Mouse (Mus musculus): Measurements from ENCODE around the gene Srsf4.

The Srsf4 gene

GRCm38 (mm10) chr4:131914891-131915469 lies 41.6 kb downstream of the Srsf4 start:
- DNase-seq (ENCODE audit: low spot score in 2 of 2), result no peak

DNA sequence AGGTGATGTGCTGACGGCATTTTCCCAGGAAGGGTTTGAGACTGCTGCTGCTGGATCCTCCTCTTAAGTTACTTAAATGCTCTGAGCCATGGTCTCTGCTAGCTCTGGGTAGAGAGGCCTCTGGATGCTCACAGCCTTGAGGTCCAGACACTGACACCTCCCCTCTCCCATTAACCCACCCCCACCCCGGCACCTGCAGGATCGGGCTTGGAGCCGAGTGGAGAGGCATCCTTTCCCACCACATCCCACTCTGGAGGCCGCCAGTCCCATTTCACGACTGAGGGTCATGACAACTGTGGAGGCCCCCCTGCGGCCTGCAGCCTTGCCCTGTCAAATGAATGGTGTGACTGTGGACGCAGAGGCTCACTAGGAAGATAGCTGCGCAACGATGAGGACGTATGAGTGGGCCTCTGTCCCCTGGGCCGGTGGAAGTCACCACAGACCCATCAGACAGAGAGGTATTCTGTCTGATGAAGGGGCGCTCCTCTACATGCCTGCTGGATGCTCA lies 42.5 kb downstream of the Srsf4 start:
- no peak for DNase-seq (ENCODE audit: low spot score in 2 of 2)

- peak; percentile 83 to 89 for DNase-seq (ENCODE audit: low spot score in 2 of 2)
Measured at GRCm38 (mm10) chr4:131916425-131916824, 43.0 kb downstream of the Srsf4 start.

DNA sequence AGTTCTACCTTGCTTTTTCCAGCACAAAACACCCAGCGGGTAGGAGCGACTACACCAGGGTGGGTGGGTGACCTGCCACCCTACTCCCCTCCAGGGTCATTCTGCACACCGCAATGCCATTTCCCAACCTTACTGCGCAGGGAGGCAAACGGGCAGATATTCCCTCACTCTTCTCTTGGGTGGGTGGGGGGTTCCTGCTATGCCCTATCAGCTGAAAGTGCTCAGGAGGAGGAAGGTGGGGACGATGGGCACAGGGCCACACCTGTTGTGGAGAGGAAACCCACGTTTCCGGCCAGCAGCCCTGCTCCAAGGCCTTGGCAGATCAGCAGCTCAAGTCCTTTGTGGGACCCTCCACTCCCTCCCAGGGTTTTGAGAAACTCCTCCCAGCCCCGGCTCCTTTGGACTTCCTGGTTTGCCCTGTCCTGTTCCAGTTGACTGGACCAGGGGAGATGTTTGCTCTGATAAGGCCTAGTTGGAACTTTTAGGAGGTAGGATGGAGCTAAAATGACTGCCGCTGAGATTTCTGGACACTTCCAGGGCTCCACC lies 43.7 kb downstream of the Srsf4 start:
- DNase-seq (ENCODE audit: low spot score in 2 of 2), result peak in 1 of 2 experiments; percentile 19

GRCm38 (mm10) chr4:131918026-131918533 lies 44.7 kb downstream of the Srsf4 start:
- DNase-seq (ENCODE audit: low spot score in 2 of 2), result peak in 1 of 2 experiments; percentile 26

DNA sequence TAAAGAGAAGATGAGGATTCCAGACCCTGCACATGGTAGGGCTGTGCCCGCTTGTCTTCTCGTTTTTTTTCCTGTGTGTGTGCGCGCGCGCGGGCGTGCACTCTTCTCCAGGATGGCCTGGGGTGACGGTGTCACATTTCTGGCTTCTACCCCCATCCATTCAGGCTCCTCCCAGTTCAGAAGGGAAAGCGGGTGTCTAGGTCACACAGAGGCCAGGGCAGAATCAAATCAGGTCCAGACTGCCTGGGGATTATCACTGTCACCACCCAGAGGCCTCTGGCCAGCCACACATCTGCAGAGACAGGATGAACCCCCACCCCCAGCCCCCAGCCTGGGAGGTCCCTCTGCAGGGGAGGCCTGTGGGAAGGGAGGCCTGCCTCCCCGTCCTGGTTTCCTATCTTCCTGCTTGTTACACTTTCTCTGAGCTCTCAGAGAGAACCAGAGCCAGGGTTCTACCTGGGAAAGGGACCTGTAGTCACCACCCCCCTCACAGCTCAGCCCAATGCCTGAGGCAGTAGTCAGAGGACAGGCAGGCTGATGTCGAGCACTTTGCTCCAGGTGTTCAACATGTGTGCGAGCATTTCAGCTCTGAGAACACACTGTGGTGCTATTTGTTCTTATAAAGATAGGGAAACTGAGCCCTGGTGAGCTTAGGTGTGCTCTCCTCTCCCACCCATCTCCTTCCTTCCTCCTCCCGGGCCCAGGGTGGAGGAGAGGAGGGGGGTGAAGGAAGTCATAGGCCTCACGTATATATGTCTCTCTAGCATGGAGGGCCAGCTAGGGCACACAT lies 45.5 kb downstream of the Srsf4 start:
- DNase-seq (ENCODE audit: low spot score in 2 of 2), result peak; percentile 26 to 37

- DNase-seq (ENCODE audit: low spot score in 2 of 2), result peak; percentile 31 to 38
Measured at GRCm38 (mm10) chr4:131919506-131920140, 46.2 kb downstream of the Srsf4 start.

DNA sequence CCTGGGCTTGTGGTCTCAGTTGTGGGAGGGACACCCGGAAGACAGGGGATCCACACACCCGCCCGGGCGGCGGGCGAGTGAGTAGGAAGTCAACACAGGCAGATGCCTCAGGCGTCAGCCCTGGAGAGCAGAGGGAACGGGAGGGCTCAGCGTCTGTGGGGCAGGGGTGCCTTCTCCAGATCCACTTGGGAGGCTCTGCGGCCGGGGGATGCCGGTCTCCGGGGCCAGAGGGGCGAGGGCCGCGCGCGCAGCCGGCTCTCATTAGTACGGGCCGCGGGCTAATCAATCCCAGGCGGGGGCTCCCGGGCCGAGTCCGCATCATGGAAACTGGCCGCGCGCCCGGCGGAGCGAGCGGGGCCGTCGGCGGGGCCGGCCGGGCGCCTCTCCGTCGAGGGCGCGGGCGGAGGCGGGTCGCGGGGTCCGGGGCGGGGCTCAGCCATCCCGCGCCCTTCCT lies 46.8 kb downstream of the Srsf4 start:
- peak in 1 of 2 experiments; percentile 47 for DNase-seq (ENCODE audit: low spot score in 2 of 2)

DNA sequence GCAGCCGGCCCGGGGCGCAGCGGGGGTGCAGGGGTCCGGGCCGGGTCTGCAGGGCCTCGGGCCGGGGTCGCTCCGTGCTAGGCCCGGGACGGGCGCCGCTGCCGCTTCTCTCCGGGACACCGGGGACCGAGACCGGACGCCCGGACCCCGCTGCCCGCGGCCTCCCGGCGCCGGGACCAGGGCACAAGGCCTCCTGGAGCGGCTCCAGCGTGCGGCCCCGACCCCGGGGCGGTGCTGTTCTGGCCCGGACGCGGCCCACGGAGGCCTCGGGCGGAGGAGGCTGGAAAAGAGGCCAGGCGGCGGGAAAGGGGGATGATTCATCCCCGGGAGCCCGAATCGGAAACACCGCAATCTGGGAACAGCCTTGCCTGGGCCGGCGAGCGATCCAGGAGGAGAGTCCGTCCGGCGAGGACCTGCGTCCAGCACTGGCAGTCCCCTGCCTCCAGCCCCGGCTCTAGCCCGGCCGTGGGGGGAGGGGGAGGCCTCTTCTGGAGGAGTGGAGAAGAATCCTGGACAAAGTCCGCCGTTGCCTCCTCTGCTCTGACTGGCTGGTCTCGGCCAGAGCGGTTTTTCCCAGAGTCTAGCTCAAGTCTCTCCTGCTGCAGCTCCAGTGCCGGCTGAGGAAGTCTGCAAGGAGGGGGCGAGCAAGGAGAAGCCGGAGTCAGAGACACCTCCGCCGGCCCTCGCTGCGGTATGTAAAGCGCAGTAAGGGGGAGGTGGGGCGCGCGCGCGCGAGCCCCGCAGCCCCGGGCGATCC lies 47.4 kb downstream of the Srsf4 start:
- DNase-seq (ENCODE audit: low spot score in 2 of 2), result peak; percentile 53

DNA sequence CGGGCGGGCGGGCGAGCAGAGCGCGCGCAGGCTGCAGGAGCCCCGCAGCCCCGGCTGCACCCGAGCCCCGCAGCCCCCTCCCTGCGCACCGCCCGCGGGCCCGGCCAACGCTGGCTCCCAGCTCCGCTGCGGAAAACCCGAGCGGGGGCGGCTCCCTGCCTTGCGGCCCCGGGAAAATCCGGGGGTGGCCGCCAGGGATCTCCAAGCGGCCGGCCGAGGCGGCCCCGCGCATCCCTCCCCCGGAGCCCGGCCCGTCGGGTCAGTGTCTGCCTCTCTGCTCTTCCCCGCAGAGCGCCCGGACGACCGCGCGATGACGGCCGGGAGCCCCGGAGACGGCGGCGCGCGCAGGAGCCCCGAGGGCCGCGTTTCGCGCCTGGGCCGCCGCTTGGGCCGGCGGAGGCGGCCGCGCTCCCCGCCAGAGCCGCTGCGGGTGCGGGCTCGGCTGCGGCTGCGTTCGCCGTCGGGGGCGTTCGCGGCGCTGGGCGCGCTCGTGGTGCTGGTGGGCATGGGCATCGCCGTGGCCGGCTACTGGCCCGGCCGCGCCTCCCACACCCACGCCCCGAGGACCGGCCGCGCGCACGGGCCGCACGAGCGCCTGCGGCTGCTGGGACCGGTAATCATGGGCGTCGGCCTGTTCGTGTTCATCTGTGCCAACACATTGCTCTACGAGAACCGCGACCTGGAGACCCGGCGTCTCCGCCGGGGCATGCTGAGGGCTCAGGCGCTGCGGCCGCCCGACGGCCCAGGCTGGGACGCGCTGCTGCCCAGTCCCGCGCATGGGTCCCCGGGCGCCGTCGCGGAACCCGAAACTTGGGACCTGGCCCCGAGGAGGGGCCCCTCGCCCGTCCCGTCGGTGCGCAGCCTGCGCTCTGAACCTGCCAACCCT lies 48.3 kb downstream of the Srsf4 start, which contains the start of gene Tmem200b:
Gene Tmem200b, plus strand, starts transcription at position 311 of the 886 bp plus-strand sequence.
- peak; percentile 41 to 51 for DNase-seq (ENCODE audit: low spot score in 2 of 2)

DNA sequence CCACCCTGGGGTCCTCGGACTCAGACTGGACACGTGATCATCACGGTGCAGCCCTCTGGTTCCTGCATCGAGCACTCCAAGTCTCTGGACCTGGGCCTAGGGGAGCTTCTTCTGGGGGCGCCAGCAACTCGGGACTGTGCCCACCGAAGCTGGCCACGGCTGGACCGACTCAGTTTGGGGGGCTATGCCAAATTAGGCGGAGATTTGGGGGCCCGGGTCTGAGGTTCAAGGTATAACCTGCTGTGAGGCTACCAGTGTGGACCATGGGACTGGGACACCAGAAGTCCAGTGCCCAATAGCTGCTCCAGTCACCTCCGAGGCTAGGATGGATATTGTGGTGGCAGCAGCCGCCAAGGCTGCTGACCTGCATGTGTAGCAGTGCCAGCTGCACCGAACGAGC lies 49.0 kb downstream of the Srsf4 start:
- peak in 1 of 2 experiments; percentile 20 for DNase-seq (ENCODE audit: low spot score in 2 of 2)

GRCm38 (mm10) chr4:131924096-131924810 lies 50.8 kb downstream of the Srsf4 start:
- no peak for DNase-seq (ENCODE audit: low spot score in 2 of 2)

DNA sequence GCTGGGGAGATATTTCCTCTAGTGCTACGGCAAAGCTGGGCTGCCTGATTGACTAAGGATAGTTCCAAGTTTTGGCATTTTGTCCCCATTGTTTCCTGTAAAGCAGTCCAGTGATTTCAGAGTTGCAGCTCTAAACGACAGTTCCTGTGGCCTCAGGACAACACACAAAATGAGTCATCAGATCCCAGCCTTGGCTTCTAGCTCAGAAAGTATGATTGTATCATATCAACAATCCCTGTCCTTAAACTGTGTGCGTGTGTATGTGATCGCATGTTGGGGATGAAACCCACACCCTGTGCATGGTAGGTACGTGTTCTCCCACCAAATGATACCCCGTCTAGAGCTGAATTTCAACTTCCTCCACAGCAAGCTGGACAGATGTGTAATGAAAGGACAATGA lies 55.7 kb downstream of the Srsf4 start:
- DNase-seq (ENCODE audit: low spot score in 2 of 2), result no peak

- DNase-seq (ENCODE audit: low spot score in 2 of 2), result no peak
Measured at GRCm38 (mm10) chr4:131939459-131939858, 66.0 kb downstream of the Srsf4 start.

DNA sequence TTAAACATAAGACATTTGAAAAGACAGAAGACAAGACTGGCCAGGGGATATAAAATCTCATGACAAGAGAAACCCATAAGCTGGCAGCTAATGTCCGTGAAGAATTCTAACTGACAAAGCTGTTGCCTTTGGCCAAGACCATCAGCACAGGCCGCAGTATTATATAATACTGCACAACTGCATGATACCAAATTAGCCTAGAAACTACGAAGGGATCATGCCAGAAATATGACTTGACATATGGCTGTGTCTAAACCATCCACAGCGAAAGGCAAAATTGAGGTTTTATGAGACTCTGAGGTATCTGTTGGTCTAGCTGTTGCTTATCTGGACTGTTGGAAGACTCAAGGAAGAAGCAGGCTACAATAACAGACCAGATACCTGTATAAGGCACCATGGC lies 67.4 kb downstream of the Srsf4 start:
- no peak for DNase-seq (ENCODE audit: low spot score in 2 of 2)

DNA sequence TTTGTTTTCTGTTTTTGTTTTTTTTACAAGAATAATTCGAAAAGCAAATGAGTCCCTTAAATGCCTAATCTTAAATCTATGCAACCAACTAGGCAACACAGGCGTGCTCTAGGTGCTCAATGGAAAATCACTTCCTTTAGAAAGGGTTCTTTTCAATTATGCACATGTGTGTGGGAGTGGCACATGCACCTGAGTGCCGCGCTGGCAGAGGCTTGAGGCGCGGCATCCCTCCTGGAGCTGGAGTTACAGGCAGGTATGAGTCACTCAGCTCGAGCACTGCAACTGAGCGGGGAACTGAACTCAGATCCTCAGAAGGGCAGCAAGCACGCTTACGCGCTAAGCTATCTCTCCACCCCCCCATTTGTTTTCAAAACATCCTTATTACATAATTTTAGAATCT lies 74.4 kb downstream of the Srsf4 start:
- no peak for DNase-seq (ENCODE audit: low spot score in 2 of 2)

- no peak for DNase-seq (ENCODE audit: low spot score in 2 of 2)
Measured at GRCm38 (mm10) chr4:131949903-131950302, 76.5 kb downstream of the Srsf4 start.

- DNase-seq (ENCODE audit: low spot score in 2 of 2), result no peak
Measured at GRCm38 (mm10) chr4:131950657-131951056, 77.2 kb downstream of the Srsf4 start.
